Mouse (Mus musculus): ENCODE measurements around the gene Calml3. TPM values are rescaled to one million over a fixed set of nuclear protein-coding genes. Genes with fewer than 3 reads are reported as not detected.

Gene Calml3
- polyA plus RNA-seq, 1 experiment from 2014 or later: 0.21 TPM

DNA sequence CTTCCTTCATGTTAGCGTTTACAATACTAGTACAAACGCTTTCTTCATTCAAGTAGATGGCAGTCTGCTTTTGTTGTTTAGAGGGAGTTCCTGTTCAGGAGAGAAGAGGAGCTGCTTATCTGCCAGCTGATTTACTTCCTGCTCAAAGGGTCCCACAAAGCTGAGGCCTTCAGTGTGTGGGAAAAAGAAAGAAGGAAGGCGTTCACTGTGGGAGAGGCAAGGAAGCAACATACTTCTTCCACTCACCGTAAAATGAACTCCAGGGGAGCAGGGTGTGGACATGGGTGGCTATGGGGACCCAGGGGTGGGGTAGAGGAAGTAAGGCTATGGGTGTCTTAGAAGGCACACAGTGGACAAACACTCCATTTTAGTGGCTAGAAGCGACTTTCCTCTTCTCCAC lies 1.5 kb upstream of the Calml3 start:
- no peaks in the 10 kb centered on the region for H3K9me3 ChIP-seq
- WGBS: 92% methylated on average over 5 of the region's 5 CpGs
- no peaks in the 10 kb centered on the region for H3K27me3 ChIP-seq
- H3K4me3 ChIP-seq: no peak overlapping the region
- no peak overlapping the region for H3K4me2 ChIP-seq
- no peak overlapping the region for H3K27ac ChIP-seq (replicated peaks)
- no peaks in the 10 kb centered on the region for H3K4me1 ChIP-seq (replicated peaks)
- H3K9ac ChIP-seq: no peak overlapping the region
- H3K36me3 ChIP-seq: no peaks in the 10 kb centered on the region
- ATAC-seq (ENCODE audit: low FRiP score, low read depth): no peak

GRCm38 (mm10) chr13:3805132-3805531 lies 1.0 kb upstream of the Calml3 start:
- Histone ChIP-seq H3K9ac (no peak overlapping the region), H3K27me3 (no peaks in the 10 kb centered on the region), H3K36me3 (no peaks in the 10 kb centered on the region), H3K4me2 (no peak overlapping the region), H3K4me3 (no peak overlapping the region), H3K4me1 (replicated peaks) (no peaks in the 10 kb centered on the region), H3K9me3 (no peaks in the 10 kb centered on the region), H3K27ac (replicated peaks) (no peak overlapping the region)
- WGBS: 57% methylated on average over 2 of the region's 2 CpGs
- ATAC-seq (ENCODE audit: low FRiP score, low read depth): no peak

DNA sequence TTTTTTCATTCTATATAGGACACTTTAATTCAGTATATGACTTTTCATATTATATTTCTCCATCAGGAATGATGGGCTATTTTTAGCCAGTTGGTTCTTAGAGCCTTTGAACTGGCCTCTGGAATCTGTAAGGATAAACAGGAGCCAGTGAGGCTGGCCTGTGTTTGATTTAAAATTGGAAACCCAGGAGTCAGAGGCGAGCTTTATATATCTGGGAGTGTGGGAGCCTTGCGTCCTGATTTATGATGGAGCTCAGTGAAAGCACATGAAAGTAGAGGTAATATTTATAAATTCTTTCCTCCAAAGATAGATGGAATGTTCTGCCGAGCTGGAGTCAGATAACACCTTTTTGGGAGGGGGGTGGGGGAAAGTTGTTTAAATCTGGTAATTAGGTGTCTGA lies 4.7 kb downstream of the Calml3 start:
- H3K36me3 ChIP-seq: no peaks in the 10 kb centered on the region
- 73% methylated on average over 3 of the region's 3 CpGs for WGBS
- no peak overlapping the region for H3K9ac ChIP-seq
- H3K9me3 ChIP-seq: no peaks in the 10 kb centered on the region
- no peak overlapping the region for H3K27ac ChIP-seq (replicated peaks)
- H3K27me3 ChIP-seq: no peaks in the 10 kb centered on the region
- no peak overlapping the region for H3K4me3 ChIP-seq
- no peak for ATAC-seq (ENCODE audit: low FRiP score, low read depth)
- H3K4me2 ChIP-seq: no peak overlapping the region
- H3K4me1 ChIP-seq (replicated peaks): no peaks in the 10 kb centered on the region

DNA sequence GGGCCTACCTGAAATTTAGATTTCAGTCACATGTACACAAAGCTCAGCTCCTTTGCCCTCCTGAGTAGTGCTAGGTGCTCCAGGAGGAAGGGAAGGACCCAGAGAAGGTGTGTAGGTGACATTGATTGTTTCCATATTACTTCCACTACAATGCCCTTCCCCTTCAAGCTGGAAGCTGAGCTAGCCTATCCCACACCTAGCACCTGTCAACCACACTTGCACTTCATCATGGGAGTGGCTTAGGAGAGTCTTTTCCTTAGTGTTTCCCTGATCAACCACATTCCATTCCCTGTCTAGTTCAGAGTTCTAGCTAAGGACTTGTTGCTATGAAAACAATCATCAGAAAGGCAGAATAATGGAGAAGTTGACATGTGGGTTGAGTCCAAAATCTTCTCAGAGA lies 5.4 kb downstream of the Calml3 start:
- no peaks in the 10 kb centered on the region for H3K4me1 ChIP-seq (replicated peaks)
- no peaks in the 10 kb centered on the region for H3K36me3 ChIP-seq
- no peaks in the 10 kb centered on the region for H3K27me3 ChIP-seq
- H3K4me2 ChIP-seq: no peak overlapping the region
- H3K27ac ChIP-seq (replicated peaks): no peak overlapping the region
- no peak overlapping the region for H3K9ac ChIP-seq
- ATAC-seq (ENCODE audit: low FRiP score, low read depth): no peak
- no peaks in the 10 kb centered on the region for H3K9me3 ChIP-seq
- H3K4me3 ChIP-seq: no peak overlapping the region

DNA sequence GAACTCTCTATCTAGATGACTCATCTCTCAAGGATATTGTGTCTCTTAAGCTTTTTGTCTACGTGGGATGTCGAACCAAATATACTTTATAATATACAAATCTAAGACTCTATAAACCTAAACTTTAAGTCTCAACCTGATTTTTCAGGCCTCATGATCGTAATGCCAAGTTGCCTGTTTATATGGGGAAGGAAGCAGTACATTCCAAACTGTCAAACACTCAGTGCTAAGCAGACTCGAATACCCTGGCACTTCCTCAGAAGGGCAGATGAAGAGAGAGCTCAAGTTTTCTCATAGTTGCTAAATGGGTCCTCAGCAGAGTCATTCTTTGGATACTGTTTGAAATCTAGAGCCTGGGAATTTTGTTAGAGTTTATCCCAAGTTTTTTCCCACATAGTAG lies 7.5 kb downstream of the Calml3 start:
- no peak overlapping the region for H3K4me3 ChIP-seq

DNA sequence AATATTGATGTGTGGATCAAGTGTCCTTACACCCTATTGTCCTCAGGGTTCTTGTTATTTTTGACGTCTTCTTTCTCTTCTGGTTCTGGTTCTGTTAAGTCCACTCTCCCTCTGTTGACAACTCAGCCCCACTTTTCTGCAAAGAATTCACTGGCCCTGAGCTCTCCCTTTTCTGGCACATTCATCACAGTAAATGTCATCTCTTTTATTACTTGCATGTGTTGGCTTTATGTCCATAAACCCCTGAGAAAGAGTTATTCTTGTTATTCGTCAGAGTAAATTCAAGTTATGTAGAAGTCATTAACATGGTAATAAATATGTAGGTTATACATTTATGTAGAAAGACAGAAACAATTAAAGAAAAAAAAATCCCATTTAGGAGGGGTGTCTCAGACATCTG lies 14.6 kb downstream of the Calml3 start:
- WGBS: 80% methylated on average over 2 of the region's 2 CpGs

More for the DNA sequence above, 7.5 kb downstream of the Calml3 start:
- Histone ChIP-seq H3K9me3 (no peaks in the 10 kb centered on the region), H3K27ac (replicated peaks) (no peak overlapping the region), H3K9ac (no peak overlapping the region), H3K4me1 (replicated peaks) (no peaks in the 10 kb centered on the region), H3K27me3 (no peaks in the 10 kb centered on the region), H3K4me2 (no peak overlapping the region), H3K36me3 (no peaks in the 10 kb centered on the region)
- ATAC-seq (ENCODE audit: low FRiP score, low read depth): no peak
- WGBS: 89% methylated on average over 4 of the region's 4 CpGs

GRCm38 (mm10) chr13:3788588-3788987 lies 15.5 kb downstream of the Calml3 start:
- no peak for ATAC-seq (ENCODE audit: low FRiP score, low read depth)
- Histone ChIP-seq H3K4me3 (no peak overlapping the region), H3K4me1 (replicated peaks) (no peaks in the 10 kb centered on the region), H3K27me3 (no peaks in the 10 kb centered on the region), H3K4me2 (no peak overlapping the region), H3K27ac (replicated peaks) (no peak overlapping the region), H3K36me3 (no peaks in the 10 kb centered on the region), H3K9ac (no peak overlapping the region), H3K9me3 (no peaks in the 10 kb centered on the region)
- 86% methylated on average over 2 of the region's 2 CpGs for WGBS

More for the DNA sequence above, 14.6 kb downstream of the Calml3 start:
- Histone ChIP-seq H3K36me3 (no peaks in the 10 kb centered on the region), H3K4me3 (no peak overlapping the region), H3K4me2 (no peak overlapping the region), H3K4me1 (replicated peaks) (no peaks in the 10 kb centered on the region), H3K27me3 (no peaks in the 10 kb centered on the region), H3K9ac (no peak overlapping the region), H3K27ac (replicated peaks) (no peak overlapping the region), H3K9me3 (no peaks in the 10 kb centered on the region)
- no peak for ATAC-seq (ENCODE audit: low FRiP score, low read depth)

DNA sequence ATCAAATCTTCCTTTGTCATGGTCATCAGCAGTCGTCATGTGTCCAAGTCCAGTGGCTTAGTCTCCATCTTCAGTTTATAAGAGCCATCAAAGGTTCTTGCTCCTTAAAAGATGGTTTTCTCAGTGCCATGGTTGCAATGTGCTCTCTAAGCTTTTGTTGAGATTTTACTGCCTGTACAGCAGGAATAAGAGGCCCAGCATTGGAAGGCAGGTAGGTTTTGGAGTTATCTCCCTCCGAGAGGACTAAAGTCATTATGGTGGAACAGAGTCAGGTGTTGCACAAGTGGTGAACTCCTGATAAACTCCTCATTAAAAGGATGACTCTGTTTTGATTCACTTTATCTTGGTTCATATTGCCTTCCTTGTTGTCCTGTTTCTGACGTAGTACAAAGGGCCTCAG lies 16.5 kb downstream of the Calml3 start:
- Histone ChIP-seq H3K9ac (no peak overlapping the region), H3K4me1 (replicated peaks) (no peaks in the 10 kb centered on the region), H3K27me3 (no peaks in the 10 kb centered on the region), H3K9me3 (no peaks in the 10 kb centered on the region), H3K4me2 (no peak overlapping the region), H3K27ac (replicated peaks) (no peak overlapping the region), H3K36me3 (no peaks in the 10 kb centered on the region), H3K4me3 (no peak overlapping the region)
- WGBS: 90% methylated on average over 3 of the region's 3 CpGs
- no peak for ATAC-seq (ENCODE audit: low FRiP score, low read depth)

DNA sequence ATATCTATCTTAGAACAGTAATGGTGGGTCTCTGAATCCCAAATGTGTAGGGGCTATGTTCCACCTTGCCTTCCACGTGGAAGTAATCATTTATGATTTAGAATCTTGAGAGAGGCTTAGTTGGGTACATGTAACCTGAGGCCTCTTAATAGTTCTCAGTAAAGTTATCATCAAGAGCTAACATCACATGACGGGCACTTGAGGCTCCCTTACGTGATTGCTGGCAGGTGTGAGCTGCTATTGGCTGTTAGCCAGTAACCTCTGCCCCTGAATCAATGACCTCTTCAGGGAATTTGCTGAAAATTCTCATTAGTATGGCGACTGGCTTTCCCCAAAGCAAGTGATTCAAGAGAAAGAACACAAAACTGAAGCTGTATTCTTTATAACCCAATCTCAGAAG lies 17.0 kb downstream of the Calml3 start:
- 72% methylated on average over 4 of the region's 4 CpGs for WGBS
- H3K36me3 ChIP-seq: no peaks in the 10 kb centered on the region
- H3K9me3 ChIP-seq: no peaks in the 10 kb centered on the region
- no peaks in the 10 kb centered on the region for H3K27me3 ChIP-seq
- no peak overlapping the region for H3K4me3 ChIP-seq
- no peak for ATAC-seq (ENCODE audit: low FRiP score, low read depth)
- no peak overlapping the region for H3K9ac ChIP-seq
- H3K4me1 ChIP-seq (replicated peaks): no peaks in the 10 kb centered on the region
- no peak overlapping the region for H3K4me2 ChIP-seq
- no peak overlapping the region for H3K27ac ChIP-seq (replicated peaks)

GRCm38 (mm10) chr13:3783621-3784020 lies 20.5 kb downstream of the Calml3 start:
- Histone ChIP-seq H3K27ac (replicated peaks) (no peak overlapping the region), H3K4me2 (no peak overlapping the region), H3K4me1 (replicated peaks) (no peaks in the 10 kb centered on the region), H3K27me3 (no peaks in the 10 kb centered on the region), H3K36me3 (no peaks in the 10 kb centered on the region), H3K4me3 (no peak overlapping the region), H3K9ac (no peak overlapping the region), H3K9me3 (no peaks in the 10 kb centered on the region)
- no peak for ATAC-seq (ENCODE audit: low FRiP score, low read depth)
- WGBS: 88% methylated on average over 2 of the region's 2 CpGs

GRCm38 (mm10) chr13:3782499-3782898 lies 21.6 kb downstream of the Calml3 start:
- no peak; the same call in 1 of the 2 replicates for ATAC-seq (ENCODE audit: low FRiP score, low read depth)
- 7% methylated on average over 2 of the region's 2 CpGs for WGBS
- H3K27ac ChIP-seq (replicated peaks): no peak overlapping the region

DNA sequence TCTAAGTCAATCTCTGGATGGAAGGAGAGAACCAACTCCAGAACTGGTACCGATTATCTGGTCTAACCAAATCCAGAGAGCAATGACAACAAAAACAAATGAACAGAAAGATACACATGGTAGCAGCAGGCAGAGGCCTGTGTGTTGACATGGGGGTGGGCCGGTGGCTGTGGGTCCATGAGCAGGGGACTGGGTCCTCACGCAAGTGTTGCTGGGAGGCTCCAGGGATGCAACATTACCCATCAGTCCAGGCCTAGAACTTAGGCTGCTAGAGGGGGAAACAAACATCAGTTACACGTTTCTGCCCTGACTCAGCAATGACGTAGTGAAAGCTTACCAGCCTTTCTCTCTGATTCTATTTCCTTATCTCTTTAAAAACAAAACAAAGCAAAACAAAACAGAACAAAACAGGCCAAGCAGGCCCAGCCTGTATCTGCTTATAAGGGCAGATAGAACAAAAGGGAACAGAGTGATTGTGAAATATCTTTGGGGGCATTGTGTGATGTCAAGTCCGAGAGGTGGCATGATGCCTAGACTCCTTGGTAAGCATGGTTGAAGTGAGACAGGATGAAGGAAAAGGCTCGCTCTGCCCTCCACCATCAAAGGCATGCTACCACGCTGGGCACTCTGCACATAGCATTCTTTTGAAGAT lies 24.4 kb downstream of the Calml3 start:
- H3K27ac ChIP-seq (replicated peaks): no peak overlapping the region
- H3K4me1 ChIP-seq (replicated peaks): no peaks in the 10 kb centered on the region
- ATAC-seq (ENCODE audit: low FRiP score, low read depth): no peak
- H3K4me3 ChIP-seq: no peak overlapping the region
- H3K4me2 ChIP-seq: no peak overlapping the region
- 87% methylated on average over 8 of the region's 8 CpGs for WGBS
- no peaks in the 10 kb centered on the region for H3K36me3 ChIP-seq
- H3K9me3 ChIP-seq: no peaks in the 10 kb centered on the region
- H3K9ac ChIP-seq: no peak overlapping the region
- H3K27me3 ChIP-seq: no peaks in the 10 kb centered on the region

More at GRCm38 (mm10) chr13:3782499-3782898, 21.6 kb downstream of the Calml3 start:
- H3K4me2 ChIP-seq: no peak overlapping the region
- H3K36me3 ChIP-seq: no peaks in the 10 kb centered on the region
- H3K9me3 ChIP-seq: no peaks in the 10 kb centered on the region
- no peak overlapping the region for H3K4me3 ChIP-seq
- no peak overlapping the region for H3K9ac ChIP-seq
- no peaks in the 10 kb centered on the region for H3K27me3 ChIP-seq
- no peaks in the 10 kb centered on the region for H3K4me1 ChIP-seq (replicated peaks)

Data from hindbrain, embryonic 15.5 days (tissue).